Mouse (Mus musculus): ENCODE results near the gene Tram2.

The Tram2 gene

DNA sequence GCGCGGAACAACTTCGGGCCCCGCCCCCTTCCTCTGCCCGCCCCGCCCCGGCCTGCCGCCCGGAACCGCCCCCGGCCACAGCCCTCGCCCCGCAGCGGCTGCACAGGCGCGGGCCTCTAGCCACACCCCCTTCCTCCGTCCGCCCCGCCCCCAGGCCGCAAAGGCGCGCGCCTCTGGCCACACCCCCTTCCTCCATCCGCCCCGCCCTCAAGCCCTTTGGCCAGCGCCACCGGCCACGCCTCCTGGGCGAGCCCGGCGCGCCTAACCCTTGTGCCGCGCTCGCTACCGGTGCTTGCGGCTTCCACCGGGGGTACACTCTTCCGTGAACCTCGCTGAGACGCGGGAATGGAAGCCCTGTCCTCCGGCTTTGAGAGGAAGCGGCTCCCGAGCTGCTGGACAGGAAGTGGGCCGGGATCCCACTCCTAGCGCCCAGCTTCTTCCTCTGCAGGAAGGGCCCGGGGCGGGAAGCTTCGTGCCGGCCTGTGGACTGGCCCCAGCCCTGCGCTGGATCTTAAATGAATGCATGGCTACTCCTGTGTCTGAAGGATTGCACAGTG is at the start of gene Tram2:
Gene Tram2, minus strand, starts transcription at position 13 of the 557 bp plus-strand sequence.
- peak; percentile 95 to 98 for DNase-seq (ENCODE audit: low spot score in 2 of 2)

DNA sequence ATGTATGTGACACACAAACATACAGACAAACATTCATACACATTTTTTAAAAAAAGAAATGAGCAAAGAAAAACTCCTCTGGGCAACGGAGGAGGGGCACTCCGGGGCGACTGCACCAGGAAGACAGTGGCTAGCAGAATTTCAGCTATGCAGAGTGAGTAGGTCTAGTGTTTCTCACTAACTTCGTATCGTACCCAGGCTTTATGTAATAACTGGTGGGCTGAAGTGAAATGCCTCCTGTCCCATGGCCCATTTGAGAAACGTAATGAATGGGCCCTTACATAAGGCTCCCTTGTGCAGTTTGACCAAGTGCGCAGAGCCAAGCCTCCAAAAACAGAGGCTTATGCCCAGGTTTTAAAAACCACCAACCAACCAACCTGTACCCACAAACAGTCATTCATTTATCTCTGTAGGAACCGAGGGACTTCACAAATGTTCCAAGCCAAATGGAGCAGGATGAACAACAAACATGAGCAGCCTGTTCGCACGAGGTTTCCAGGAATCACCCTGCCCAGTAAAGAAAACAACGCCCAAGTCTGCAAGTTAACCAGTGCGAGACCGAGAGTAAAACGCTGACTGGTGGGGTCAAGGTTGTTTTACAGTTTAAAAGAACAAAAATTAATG is 45.8 kb upstream of the Tram2 start:
- DNase-seq (ENCODE audit: low spot score in 2 of 2): no peak

DNA sequence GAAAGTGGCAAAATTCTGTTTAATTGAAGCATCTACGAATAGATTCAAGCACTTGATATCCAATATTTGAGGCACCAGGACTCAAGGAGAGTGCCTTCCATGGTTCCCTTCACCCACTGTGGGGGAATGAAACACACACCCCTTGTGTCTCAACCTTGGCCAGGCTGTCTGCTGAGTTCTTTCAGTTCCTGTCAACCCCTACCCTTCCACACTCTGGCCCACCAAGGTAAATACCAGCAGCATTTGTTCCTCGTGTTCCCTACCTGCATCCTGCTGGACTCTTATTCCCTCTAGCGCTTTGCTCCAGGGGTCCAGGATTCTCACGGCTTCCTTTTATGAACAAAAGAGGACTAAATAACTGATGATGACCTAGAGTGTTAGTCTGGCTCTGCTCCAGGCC is 24.8 kb upstream of the Tram2 start:
- no peak for DNase-seq (ENCODE audit: low spot score in 2 of 2)

DNA sequence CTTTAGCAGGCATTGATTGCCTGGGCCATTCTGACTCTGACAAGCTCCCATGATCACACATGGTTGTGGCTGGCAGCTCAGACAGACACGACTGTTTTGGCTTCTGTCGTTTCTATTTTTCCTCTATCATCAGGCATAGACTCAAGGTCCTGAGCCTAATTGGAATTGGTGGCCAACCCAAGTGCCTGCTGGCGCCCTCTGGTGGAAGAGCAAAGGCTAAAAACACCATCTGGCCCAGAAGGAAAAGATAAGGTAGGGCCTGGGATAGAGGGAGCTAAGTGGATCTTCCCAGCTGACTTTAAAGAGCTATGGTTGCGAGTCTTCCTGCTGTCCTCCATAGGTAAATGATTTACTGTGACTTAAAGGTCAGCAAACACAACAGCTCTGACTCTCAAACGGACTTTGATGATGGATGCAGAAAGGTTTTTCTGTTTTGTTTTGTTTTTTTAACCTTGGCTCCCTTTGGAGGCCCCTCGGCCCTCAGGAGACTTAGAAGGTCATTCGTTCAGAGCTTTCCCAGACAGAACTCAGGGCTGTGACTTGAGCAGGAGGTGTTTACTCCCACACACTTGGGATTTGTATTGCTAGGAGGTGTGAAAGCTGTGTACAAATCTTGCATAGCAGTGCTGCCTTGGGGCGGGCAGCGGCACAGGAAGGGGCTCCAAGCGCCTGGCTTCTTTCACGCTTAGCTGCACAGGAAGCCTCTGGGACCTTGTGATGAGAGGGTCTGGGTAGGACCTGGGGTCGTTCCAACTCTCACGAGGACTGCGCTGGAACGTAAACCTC is 22.4 kb upstream of the Tram2 start:
- peak; percentile 36 to 77 for DNase-seq (ENCODE audit: low spot score in 2 of 2)

DNA sequence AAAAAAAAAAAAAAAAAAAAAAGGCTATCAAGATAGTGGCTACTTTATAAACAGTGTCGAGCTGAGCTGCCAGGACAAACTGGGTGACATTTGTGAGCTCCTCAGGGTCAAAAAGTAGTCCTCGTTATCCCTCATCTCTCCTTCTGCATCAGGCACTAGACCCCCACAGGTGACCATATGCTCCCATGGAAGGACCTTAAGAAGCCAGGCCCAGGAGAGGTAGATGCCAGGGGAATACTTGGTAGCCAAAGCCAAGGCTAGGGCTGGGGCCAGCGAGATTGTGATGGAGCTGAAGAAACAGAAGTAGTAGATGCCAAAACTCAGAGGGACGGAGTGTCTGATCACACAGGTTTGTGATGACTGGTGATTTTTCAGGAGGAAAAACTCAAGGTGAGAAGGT is 21.7 kb upstream of the Tram2 start:
- DNase-seq (ENCODE audit: low spot score in 2 of 2): no peak

DNA sequence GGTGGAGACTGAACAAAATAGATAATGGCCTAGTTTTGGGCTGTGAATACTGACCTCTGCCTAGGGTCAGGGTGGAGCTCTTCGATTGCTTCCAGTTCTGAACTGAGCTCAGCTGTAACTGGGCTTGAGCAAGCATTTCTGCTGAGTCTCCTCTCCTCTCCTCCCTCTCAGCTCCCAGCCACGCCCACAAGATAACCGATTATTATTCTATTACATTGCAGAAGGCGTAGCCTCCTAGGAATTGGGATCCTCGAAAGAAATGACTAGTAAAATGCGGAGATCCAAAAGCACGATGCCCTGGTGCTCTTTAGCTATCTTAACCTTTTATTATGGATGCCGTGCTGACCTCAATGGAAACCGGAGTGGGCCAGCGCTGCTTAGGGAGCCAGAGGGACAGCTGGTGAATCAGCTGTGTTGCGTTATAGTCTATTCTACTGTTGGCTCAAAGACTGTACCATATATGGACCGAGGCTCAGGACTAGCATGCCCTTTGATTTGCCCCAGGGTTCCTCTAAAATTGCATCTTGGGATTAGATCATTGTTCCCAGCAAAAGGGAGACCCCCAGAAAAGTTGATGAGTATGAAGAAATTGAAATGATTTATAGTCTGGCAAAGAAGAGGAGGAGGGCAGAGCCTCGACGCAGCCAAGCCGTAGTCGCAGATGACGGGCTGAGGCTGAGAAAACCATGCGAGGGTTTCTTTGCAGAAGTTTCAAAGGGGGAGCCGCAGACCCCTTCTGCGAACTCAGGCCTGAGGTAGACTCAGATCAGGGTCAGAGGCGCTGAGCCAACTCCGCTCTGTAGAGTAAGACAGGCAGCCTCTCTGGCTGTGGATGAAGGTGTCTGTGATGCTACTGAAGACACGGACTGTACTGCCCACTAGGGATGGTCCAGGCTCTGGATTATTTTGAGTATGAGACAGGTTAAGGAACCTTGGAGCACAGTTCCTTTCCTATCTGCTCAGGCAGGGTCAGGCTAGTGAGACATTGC is 18.3 kb upstream of the Tram2 start:
- no peak for DNase-seq (ENCODE audit: low spot score in 2 of 2)

DNA sequence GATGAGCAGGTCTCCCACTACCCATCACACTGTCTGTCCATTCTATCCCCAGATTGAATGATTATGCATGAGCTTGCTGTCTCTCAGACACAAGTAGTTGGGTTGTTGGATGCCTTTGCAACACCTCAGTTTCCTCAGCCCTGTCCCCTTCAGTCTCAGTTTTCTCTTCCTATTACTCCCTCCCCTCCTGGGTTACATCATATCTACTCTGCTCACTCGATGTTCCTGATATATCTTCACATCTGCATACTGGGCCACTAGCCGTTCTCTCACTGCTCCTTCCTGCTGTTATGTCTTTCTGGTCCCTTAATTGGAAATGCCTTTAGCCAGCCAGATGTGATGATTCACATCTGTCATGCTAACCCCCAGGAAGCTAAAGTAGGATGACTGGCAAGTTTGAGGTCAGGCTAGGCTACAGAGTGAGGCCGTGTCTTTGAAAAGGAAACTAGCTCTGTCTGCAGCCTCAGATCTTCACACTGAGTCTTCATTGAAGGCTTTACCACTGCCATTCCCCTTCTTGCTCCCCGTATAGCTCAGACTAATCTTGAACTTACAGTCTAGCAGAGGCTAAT is 15.7 kb upstream of the Tram2 start:
- no peak for DNase-seq (ENCODE audit: low spot score in 2 of 2)

DNA sequence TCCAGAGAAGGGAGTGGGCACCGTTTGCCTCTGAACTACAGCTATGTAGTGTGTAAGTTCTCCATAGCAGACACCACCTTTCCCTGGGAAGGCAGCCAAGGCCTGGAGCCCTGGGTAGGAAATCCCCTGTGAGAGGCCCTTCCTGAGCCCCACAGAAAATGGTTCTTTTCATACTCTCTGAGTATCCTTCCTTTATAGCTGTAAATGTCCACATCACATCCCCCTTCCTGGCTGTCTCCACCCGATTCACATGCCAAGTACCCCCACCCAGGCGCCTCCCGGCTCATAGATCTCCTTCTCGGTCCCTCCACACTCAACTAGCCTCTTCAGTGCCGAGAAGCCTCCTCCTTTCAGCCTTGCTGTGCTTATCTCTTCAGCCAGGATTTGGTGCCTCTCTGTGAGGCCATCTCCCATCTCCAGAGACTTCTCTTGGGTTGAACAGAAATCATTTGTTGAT is 10.7 kb upstream of the Tram2 start:
- no peak for DNase-seq (ENCODE audit: low spot score in 2 of 2)

DNA sequence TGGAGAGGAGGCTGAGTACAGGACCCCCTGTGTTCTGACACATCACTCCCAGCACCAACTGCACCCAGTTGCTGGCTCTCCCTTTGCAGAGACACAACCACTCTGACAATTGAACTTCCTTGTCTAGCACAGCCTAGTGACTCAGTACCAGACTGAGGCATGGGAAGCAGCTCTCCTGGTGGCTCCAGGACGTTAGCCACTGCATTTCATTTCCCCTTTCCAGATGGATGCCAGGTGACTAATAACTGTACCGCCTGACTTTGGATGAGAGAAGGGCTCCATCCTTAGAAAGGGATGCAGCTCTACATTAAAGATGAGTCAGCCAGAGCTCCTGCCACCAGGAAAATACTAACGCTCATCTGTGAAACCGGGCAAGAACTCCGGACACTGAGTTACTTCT is 7.3 kb upstream of the Tram2 start:
- no peak for DNase-seq (ENCODE audit: low spot score in 2 of 2)

DNA sequence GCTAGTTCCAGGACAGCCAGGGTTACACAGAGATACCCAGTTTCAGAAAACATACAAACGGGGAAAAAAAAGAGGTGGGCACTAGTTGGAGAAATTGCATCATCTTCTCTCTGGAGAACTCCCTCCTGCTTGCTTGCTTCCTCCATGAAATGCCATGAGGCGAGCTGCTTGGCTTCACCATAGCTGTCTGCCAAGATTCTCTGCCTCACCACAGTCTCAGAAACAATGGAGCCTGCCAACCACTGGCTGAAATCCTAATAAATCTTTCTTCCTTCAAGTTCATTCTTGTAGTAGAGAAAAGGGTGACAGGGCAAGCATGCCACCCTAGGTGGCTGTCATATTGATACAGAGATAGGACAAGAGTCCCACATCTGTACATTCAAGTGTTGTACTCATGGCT is 5.6 kb upstream of the Tram2 start:
- no peak for DNase-seq (ENCODE audit: low spot score in 2 of 2)

DNA sequence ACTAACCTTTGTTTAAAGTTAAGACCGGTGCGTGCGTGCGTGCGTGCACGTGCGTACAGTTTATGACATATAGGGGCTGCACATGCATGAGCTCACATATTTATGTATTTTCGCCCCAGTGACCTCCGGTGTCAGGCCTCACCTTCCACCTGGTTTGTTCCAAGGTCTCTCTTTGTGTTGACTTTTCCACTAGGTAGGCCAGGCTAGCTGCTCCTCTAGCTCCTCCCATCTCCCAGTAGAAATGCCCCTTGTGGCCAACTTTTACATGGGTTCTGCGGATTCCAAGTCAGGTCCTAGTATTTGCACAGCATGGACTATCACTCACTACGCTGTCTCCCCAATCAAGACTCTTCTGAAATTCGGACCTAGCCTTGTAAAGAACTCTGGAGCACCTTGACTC is 1.3 kb upstream of the Tram2 start:
- DNase-seq (ENCODE audit: low spot score in 2 of 2): no peak

DNA sequence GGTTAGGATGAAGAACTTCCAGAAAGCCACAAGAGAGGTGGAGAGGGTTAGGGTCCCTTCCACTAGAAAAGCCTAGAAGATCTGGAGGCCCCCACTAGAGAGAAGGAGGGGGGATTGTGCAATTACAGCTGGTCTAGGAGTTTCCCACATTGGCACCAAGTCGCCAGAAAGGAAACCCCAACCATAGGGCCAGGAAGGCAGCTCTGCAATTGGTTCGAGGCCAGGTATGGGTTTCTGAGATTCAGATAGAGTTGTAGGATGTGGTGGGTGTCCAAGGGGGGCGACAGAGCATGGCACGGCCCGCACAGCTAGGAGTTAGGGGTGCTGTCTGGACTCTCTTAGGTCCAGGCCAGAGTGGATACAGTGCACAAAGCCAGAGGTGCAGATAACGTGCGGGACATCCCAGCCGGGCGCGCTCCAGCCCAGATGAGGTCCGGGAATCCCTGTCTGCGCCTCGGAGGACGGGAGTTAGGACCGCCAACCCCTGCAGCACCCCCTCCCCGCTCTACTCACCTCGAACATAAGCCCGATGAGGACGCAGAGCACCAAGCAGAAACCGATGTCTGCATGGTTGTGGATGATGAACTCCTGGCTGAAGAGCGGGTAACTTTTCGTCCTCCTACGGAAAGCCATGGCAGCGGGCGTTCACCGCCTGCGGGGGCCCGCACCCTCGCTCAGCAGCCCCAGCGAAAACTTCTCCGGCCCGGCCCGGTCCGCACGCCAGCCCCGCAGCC is 381 bp downstream of the Tram2 start:
- no peak for DNase-seq (ENCODE audit: low spot score in 2 of 2)

DNA sequence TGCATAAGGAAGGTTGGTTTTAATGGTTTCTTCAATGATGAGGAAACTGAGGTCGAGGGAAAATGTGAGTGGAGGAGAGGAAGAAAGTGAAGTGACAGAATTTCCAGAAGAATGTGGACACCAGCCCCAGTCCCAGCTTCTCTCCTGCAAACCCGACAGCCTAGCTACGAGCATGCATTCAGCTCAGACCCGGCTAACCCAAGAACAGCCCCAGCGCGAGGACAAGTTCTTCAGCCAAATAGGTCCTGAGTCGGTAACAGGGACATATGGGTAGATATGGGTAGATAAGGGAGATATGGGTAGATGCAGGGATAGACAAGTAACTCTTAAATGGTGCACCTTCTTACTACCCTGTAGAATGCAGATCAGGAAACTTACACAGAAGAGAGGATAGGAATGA is 1.4 kb downstream of the Tram2 start:
- DNase-seq (ENCODE audit: low spot score in 2 of 2): no peak

DNA sequence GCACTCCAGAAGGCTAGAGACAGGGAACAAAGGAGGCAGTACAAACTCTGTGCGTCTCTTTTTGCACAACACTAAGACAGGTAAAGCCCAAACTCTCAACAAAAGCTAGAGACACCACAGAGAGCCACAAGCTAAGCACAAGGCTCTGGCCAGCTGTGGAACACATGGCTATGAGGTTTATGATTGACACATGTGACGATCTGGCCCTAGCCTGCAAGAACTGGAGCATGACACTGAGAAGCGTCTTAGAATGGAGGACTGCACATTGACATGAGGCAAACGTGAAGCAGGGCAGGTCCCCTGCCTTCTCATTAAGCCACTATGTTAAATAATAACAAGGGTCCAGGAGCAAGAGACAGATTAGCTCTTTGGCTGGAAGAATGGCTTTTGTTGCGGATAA is 1.8 kb downstream of the Tram2 start:
- DNase-seq (ENCODE audit: low spot score in 2 of 2): no peak

DNA sequence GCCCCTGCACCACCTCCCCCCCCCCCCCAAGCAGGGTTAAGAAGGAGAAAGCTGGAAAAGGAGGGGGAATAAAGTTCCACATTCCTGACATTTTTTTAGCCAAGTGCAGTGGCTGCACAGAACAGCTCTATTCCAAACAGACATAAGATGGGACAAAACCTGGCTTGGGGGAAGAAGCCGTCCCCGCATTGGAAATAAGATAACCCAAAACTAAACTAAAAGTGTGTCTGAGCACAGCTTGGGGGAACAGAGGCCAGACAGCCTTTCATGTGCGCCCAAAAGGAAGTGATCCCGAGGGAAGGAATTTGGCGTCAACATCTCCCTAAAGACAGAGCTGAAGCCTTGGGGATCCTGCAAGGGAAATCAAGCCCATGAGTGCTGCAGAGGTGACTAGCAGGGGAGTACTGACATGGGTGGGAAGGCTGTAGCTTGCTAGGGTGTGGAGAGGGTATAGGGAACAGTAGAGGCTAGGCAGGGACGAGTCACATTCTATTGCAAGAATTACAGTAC is 3.0 kb downstream of the Tram2 start:
- no peak for DNase-seq (ENCODE audit: low spot score in 2 of 2)

DNA sequence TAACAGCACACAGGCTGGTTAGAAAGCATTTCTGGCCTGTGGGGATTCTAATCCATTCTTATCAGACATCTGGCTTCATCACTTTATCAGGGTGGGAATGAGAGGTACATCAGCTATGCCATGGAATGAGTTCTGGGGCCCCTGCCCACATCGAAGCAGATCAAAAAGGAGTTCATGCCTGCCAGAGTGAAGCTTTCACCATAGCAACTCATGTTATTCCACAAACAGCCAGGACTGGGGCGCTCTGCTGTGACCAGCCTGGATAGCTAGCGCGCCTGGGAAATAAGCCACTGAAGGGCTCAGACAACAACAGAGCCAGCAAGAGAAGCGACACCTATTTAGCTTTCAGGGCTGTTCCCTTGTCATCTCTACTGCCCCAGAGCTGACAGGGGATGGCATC is 4.8 kb downstream of the Tram2 start:
- DNase-seq (ENCODE audit: low spot score in 2 of 2): no peak

DNA sequence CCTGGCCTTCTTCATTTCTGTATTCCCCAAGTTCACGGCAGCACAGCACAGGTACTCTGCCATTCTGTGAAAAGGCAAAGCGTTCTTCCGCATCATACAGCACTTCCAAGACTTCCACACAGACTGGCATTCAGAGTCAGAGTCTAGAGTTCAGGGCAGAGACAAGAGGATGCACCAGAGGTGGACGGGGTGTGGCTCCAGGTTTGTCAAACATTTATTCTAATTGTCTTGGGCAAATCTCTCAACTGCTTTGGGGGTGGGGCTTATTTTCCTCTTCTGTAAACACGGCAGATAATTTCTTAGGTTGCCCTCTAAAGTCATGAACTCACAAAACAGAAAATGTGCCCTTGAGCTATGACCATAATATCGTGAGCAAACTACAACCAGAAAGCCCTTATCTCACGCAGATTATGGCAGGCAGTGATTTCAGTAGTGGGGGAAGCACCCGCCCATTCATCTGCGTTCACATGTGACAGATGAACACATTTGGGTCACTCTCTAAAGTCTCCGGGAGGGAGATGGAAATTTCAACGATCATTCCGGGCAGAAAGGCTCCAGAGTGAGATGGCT is 6.1 kb downstream of the Tram2 start:
- no peak for DNase-seq (ENCODE audit: low spot score in 2 of 2)

DNA sequence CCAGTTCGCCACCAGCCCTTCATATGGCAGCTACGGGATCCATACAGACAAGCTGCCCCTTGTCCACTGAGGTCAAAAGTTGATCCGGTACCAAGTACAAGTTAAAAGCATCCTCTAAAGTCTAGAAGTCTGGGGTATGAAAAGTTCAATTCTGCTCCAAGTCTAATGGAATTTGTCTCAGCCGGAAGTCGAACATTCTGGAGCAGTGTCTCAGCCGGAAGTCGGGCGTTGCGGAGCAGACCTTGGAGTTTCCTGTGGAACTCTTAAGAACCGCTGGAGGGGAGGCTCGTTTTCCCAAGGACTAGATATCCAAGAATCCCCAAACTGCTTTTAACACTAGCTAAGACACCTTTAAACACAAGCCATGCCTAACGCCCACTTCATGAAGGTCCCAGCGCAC is 8.4 kb downstream of the Tram2 start:
- no peak for DNase-seq (ENCODE audit: low spot score in 2 of 2)

DNA sequence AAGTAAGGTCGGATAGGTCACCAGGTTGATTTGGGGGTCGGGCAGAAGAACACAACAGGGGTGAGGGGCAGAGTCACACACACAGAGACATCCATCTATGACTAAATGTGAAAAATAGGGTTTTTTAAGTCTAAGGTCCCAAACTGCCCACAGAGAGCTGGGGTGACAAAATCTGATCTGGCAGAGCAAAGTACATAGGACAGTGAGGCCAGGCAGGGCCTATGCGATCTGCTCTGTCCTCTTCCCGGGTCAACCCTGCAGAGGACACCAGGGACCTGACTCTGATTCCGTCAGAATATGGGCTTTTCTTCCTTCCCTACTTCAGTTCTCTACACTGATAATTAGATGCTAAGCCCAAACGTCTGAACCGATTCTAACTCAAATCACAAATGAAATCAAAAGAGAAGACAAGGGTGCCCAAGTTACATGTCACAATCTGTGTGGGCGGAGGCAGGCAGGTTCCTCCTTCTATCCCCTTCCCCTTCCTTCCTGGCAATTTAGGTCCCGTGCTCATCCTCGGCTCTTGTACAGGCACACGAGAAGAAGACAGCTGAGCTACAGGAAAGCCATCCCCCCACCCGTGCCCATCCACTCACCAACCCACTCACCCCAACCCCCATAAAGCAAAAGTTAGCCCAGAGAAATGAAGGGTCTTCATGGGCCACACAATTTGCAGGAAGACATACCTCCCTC is 9.1 kb downstream of the Tram2 start:
- no peak for DNase-seq (ENCODE audit: low spot score in 2 of 2)

DNA sequence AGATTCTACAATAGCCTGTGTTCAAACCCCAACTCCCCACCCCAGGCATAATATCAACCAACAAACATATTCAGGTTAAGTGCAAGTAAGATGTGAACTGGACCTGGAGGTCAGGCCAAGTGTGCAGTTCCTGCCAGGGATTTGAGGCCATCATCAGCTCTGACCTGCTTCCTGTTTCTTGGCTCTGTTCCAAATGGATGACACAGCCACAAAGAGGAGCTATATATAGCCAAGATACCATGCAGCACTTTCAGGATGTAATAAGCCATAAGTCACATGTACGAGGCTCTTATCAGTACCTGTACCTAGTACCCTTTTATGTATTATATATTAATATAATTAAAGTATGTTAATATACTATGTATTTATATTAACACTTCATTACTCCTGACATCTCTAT is 10.5 kb downstream of the Tram2 start:
- DNase-seq (ENCODE audit: low spot score in 2 of 2): no peak

Data from spleen, postnatal 4 days (tissue).